Mouse (Mus musculus) thymus, postnatal 25 days (tissue): ENCODE data around the gene Rnf123.

Experiments used
- DNase-seq: peaks from one replicate; pipeline ENCODE4 v3.0.0; 2022

Gene Rnf123

GRCm38 (mm10) chr9:108104766-108105548 lies 21.8 kb upstream of the Rnf123 start:
- DNase-seq, result peak; percentile 43

GRCm38 (mm10) chr9:108099619-108100018 lies 16.5 kb upstream of the Rnf123 start:
- DNase-seq, result no peak

DNA sequence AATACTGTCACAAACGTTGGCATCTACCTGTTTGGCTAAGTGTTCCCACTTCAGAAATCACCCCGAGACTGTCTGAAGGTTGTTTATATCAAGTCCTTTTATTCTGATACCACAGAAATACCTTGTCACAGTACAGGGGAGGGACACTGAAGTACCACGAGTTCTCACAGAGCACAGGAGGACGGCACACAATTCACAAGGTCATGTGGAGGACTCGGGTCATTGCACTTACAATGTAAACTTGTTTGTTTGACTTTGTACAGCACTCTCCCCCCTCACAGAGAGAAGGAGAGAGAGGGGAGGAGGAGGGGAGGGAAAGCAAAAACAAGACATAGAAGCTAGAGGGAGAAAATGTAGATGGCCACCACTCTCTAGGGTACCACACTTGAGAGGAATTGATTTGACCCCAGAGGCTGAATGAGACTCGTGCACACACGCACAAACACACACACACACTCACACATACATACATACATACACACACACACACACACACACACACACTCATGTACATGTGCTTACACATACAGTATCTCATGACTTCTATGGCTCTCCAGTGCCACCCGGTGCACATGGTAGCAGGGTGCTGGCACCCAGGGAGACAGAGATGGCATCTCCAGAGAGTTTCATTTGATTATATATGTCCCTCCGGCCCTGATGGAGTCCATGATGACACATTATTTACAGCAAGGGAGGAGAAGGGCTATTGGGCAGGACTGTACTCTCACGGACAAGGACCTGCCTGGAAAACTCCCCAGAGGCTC lies 13.0 kb upstream of the Rnf123 start:
- DNase-seq, result no peak

- peak; percentile 66 for DNase-seq
These were observed 12.4 kb upstream of the Rnf123 start for GRCm38 (mm10) chr9:108095518-108095917.

DNA sequence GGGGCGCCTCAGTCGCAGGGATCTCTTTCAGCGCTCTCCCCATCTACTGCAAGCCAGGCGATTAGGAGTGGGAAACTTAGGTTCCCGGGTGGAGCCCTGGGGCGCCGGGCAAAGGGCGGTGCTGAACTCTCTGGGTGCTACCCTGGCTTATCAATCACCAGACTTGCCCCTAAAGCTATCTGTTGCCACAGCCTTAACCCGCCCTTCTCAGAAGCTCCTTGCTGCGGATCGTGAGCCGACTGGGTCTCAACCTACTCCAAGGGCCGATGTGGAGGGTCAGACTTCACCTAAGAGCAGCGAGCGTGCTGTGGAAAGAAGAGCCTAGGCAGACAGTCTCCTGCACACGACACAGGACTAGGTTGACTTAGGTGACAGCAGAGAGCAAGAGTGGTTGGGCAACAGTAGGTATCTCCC lies 11.9 kb upstream of the Rnf123 start:
- peak; percentile 44 for DNase-seq

DNA sequence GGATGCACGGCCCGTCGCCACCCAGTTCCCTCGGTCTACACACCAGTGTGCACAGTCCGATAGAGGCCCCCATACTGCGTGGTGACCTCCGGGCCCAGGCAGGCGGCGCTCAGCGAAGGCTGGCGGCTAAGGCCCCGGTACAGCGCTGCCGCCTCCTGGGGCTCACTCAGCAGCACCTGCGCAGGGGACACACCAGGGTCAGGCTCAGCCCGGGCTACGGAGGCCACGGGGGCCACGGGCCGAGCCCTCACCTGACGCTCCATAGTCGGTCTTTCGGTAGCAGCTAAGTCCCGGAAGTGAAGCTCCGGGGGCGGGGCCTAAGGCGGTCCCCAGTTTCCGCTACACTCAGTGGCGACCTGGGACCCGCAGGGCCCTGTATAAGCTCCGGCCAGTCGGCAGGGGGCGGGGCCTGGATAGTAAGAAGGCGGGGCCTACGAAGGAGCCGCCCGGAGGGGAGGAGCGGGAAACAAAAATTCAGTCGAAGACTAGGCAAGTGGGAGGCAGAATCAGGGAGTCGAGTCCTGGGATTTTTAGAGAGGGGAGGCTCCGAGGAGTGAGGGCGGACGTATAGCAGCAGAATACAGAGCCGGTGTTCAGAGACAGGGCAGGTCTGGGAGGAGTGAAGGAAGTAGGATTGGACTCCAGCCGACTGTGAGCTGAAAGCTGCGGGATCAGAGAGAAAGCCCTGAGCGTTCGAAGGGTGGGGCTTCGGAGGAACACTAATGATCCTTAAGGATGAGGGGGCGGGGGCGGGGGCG lies 11.2 kb upstream of the Rnf123 start, which contains the start of gene Apeh:
Apeh (minus strand) TSS at position 423 of the 758 bp plus-strand sequence.
- DNase-seq, result peak; percentile 97

DNA sequence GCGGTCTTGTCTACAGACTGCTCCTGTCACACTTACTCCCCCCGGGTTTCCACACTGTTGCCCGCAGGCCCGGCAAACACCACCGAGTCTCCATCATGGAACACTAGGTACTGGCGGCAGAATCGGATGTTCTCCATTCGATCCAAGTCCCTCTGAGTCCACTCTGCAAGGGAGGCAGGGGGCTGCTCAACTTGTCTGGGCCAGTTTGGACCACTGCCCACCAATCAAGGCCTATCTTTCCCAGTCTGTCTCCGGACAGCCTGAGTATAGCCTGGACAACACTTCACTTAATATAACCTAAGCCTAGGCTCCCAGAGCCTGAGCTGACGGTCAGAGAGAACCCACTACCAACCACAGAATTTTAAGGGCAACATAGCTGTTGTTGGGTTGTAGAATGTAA lies 10.4 kb upstream of the Rnf123 start:
- no peak for DNase-seq

- no peak for DNase-seq
These were observed 7.5 kb upstream of the Rnf123 start for GRCm38 (mm10) chr9:108090611-108091120.

DNA sequence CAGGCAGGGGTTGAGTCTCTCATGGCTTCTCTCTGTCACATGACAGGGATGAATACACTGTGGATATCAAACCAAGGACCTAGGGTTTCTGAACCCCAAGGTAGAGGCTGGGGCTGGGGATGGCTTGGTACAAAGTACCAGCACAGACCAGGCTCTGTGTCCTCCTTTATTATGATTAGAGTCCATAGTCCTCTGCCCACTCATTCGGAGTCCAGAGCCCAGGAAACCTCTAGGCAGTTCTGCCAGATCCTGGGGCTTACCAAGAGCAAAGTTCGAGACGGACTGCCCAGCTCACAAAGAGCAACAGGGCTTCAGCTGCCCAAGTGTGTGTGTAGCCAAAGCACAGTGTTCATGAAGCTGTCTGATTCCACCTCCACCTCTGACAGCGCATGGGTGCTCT lies 2.1 kb upstream of the Rnf123 start:
- no peak for DNase-seq

DNA sequence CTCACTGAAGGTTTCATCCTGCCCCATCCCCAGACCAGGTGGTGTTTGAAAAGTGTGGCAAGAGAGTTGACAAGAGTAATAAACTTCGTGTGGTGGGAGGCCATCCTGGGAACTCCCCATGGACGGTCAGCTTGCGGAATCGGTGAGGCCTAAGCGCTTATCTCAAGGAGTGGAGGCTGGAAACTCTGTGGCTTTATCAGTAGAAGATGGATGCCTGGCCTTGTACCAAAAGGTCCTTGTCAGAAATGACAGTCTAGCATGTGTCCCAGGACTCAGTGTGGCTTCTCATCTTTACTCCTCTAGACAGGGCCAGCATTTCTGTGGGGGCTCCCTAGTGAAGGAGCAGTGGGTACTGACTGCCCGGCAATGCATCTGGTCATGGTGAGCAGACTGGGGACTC lies 415 bp upstream of the Rnf123 start:
- no peak for DNase-seq

DNA sequence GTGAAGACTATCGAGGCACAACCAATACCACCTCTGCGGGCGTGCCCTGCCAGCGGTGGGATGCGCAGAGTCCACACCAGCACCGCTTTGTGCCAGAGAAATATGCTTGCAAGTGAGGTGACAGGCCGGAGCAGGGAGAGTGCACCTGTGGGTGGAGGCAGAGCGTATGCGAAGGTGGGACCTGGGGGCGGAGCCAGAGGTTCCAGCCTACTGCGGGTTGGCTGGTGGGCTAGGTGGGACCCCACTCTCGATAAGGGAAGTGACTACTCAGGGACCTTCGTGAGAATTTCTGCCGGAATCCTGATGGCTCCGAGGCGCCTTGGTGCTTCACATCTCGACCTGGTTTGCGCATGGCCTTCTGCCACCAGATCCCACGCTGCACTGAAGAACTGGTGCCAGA lies 597 bp downstream of the Rnf123 start:
- no peak for DNase-seq

GRCm38 (mm10) chr9:108080168-108080567 lies 3.0 kb downstream of the Rnf123 start, which contains the start of gene Mst1:
Gene Mst1 (plus strand): TSS chr9:108080436.
- no peak for DNase-seq

DNA sequence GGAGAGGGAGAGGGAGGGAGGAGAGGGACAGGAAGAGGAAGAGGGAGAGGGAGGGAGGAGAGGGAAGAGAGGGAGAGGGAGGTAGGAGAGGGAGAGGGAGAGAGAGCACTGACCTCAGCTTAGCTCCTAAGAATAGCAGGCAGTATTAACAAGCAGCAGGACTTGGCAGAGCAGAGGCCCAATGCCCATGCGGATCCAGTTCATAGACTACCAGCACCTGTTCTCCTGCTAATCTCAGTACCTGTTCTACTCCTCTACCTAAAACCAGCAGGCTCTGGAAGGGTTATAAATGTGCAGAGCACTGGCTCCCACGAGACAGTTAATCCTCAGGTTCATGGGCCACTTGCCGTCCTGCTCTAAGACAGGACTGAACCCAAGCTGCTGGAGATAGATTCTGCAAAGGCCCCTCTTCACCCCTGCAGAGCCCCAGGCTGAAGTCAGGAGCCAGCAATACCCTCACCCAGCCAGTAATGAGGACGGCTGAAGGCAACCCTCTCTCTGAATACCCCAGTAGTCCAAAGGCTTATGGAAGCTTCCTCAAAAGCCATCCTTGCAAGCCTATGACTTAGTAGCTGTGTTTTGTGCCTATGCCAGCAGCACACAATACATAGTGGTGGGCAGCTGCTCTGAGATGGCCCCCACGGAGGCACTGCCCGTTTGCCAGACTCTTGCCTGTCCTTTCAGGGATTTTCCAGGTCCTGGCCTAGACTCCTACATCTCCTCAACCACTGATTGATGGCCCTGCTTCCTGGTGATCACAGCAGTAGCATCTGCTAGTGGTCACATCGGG lies 9.8 kb downstream of the Rnf123 start:
- DNase-seq, result no peak

DNA sequence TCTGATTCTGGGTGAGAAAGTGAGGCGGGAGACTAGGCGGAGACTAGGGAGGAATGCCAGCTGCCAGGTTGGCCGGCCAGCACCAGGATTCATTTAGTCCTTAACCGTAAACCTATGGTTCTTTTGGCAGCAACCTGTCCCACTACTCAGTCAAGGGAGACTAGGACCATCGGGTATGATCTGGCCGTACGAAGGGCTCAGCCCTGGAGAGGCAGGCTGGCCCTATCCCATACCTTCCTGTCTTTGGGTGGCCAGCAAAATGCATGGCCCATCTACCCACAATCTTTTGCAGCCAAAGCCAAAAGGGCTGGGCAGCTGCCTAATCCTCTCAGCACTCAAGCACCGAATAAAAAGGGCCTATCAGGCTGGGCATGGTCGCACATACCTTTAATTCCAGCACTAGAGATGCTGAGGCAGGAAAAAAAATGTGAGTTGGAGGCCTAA lies 10.6 kb downstream of the Rnf123 start:
- no peak for DNase-seq

DNA sequence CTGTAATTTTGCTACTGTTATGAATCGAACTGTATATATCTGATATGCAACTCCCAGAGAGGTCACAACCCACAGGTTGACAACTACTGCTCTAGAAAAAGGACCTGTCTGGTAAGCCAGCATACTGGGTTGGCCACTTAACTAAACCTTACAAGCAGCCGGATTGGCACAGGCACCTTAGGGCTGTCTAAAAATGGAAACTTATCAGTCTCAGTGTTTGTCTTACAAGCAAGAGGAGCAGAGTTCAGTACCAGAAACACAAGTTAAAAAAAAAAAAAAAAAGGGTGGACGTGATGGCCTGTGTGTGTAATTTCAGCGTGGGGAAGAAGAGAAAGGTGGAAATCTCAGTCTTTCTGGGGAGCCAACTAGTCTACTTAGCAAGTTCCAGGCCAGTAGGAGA lies 11.3 kb downstream of the Rnf123 start:
- no peak for DNase-seq

- no peak for DNase-seq
These were observed 13.6 kb downstream of the Rnf123 start for GRCm38 (mm10) chr9:108069529-108069928.

- no peak for DNase-seq
These were observed 14.1 kb downstream of the Rnf123 start for GRCm38 (mm10) chr9:108069007-108069406.

GRCm38 (mm10) chr9:108067900-108068299 lies 15.2 kb downstream of the Rnf123 start:
- DNase-seq, result peak; percentile 82

GRCm38 (mm10) chr9:108067199-108067598 lies 15.9 kb downstream of the Rnf123 start:
- DNase-seq, result no peak

- DNase-seq, result peak; percentile 67
These were observed 17.6 kb downstream of the Rnf123 start for GRCm38 (mm10) chr9:108065491-108066011.

- DNase-seq, result no peak
These were observed 19.8 kb downstream of the Rnf123 start for GRCm38 (mm10) chr9:108063361-108063760.

DNA sequence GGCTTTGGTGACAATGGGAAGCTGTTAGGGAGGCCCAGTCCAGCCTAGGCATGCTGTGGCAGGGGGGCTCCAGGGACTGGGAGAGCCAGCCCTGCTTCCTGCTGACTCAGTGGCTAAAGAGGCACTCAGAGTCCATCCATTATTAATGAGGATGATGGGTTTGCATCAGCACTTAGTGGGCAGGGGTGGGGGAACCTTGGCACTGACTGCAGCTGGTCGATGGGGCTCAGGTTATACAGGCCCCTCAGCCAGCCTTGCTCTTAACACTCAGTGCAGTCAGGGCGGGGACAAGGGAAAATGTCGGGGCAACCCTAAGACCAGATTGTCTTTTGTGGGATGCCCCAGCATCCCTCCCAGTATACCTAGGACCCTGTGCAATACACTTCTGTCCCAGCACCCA lies 21.0 kb downstream of the Rnf123 start:
- DNase-seq, result no peak
